Mouse (Mus musculus) cerebellum, postnatal 36 days (tissue): Measurements from ENCODE around the gene Zfp637.
"Not testable (repeated sequence)": the region's sequence is repeated elsewhere in the genome, so short reads cannot be mapped to it uniquely, and the experiment has no call there.

Experiments used
- DNase-seq, 2 experiments: peaks; one replicate each; pipeline ENCODE4 v3.0.0; 2021 to 2022; ENCODE audit warnings: mixed read lengths in 2 of 2

Zfp637 gene

GRCm38 (mm10) chr6:117840686-117841510 lies at the start of gene Zfp637:
Zfp637 (plus strand) TSS chr6:117841180.
- DNase-seq = peak; percentile 90 to 93

DNA sequence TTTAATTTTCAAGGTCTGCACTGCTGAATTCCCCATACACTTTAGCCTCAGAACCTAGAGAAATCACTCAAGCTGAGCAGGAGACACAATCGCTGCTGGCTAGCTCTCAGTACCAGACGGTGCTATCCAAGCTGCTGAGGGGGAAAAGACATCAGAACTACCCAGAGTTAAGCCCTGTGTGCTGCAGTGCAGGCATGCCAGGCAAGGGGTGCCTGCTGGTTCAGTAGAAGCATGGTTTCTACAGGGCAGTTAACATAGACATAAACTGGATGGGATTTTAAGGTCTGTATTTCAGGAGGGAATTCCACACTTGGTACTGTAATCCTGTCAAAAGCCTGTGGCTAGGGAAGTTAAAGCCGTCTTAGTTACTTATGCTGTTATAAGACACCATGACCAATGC lies 45.7 kb upstream of the Zfp637 start:
- DNase-seq = no peak

DNA sequence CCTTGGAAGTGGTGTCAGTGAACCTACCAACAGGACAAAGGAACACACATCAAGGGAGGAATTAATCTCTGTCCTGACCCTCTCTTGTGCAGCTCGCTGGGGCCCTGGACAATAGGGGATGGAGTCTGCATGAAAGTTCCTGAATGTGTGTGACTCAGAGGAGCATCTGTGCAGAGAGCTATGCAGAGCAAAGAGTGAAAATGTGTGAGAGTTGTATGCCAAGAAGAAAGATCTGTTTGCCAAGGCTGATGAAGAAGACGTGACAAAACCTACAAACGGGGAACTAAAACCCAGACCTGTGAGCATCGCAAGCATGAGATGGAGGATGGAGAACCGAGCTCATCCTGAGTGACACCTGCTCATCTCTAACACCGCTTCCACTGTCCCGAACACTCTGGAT lies 40.2 kb upstream of the Zfp637 start:
- no peak for DNase-seq

- peak; percentile 11 to 12 for DNase-seq
Observed at GRCm38 (mm10) chr6:117801801-117802200, 39.2 kb upstream of the Zfp637 start.

DNA sequence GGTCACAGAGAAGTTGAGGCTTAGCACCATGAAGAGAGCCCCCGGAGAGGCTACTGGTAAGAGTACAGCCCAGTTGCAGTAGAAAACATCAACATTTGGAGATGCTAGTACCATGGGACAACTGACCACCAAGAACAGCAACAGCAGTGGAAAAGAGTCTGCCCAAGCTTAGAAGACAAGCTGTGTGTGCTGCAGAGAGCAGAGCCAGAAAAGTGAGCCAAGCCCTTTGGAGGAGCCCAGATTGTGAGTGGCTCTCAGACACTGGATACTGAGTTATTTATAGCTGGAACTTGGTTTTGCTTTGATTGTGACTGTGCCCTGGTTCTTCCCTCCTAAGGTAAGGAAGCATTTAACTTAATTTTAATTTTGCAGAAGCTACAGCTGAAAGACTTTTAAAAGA lies 33.2 kb upstream of the Zfp637 start:
- no peak for DNase-seq

DNA sequence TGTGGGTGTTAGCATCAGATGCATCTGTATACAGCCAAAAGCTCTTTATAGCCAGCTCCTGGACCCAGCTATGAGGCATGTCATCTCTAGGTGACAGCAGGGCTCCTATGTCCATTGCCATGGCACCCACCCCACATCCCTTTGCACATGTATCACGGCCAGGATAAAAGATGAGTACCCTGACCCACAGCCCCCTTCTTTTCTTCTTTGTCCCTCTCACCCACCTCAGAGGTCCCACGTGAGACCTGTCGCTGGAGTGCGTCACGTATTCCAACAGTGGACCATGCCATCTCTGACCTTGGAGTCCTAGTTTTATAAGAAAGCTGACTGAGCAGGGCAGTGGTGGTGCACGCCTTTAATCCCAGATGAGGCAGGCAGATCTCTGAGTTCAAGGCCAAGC lies 31.2 kb upstream of the Zfp637 start:
- DNase-seq = no peak

- DNase-seq = no peak
Observed at GRCm38 (mm10) chr6:117810717-117811116, 30.3 kb upstream of the Zfp637 start.

GRCm38 (mm10) chr6:117811256-117811655 lies 29.7 kb upstream of the Zfp637 start:
- no peak for DNase-seq

- DNase-seq = no peak
Observed at GRCm38 (mm10) chr6:117814681-117815080, 26.3 kb upstream of the Zfp637 start.

DNA sequence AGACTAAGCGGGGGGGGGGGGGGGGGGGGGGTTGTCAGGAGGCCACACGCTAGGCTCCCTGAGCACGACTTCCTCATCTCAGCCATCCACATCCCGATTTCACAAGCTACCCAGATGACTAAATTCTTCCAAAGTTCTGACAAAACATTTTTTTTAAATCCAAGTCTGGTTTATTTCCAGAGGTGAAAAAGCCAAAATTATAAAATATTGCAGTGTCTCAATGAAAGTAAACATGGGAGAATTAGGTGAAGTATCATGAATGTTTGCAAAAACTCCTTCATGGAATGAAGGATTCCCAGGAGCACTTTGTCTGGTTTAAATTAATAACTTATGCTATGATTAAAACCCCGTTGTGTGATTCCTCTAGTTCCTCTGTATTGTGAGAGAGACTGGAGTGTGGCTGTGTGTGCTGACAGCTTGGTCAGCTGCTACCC lies 23.9 kb upstream of the Zfp637 start:
- DNase-seq = no peak

DNA sequence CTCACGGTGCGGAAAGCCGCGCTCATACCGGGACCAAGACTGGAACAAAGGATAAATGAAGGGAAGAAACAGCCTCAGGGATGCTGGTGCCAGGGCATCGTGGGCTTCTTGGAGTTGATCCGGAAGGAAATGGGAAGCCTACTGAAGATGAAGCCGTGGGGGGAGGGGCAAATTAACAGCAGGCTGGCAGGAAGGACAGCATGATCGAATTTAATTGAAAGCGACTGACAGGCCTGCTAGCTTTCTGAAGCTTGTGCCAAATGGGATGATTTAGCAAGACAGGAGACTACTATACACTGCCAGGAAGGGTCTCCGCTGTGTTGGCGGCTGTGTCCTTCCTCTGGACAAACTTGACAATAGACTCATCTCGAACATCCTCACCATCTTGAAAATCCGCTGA lies 20.7 kb upstream of the Zfp637 start:
- DNase-seq = no peak

DNA sequence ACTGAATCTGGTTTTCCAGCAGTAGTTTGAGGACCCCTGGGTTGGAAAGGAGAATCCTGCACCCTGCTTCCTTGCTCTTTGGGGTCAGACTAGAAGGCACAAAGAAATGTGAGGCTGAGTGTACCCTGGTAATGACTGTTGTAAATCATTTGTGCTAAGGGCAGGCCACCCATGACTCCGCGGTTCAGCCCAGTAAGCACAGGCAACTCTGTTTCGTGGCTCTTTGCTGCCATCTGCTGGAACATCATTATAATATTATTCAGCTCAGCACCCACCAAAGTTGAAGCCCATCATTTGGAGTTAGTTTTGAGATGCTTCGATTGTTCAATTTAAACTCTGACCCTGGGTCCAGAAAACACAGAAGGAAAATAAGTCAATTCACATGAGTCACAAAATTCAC lies 15.6 kb upstream of the Zfp637 start:
- DNase-seq = peak; percentile 69 to 73

DNA sequence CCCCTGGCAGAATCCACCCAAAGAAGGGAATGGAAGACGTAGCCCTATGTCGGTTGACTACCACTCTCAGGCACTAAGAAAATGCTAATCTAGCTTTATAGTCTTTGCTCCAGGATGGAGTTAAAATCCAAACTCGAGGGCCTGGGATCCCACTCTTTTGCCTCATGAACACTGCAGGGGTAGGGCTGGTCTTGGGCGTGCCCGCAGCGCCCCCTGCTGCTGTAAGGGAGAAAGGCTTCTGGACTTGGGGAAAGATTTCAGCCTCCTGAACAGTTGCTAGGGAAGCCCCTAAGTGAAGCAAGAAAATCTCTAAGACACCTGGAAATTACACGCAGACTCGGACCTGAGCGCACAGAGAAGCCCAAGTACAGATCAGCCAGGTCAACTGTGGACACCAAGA lies 12.7 kb upstream of the Zfp637 start:
- peak; percentile 52 to 53 for DNase-seq

- DNase-seq = no peak
Observed at GRCm38 (mm10) chr6:117841511-117841955, 553 bp downstream of the Zfp637 start.

DNA sequence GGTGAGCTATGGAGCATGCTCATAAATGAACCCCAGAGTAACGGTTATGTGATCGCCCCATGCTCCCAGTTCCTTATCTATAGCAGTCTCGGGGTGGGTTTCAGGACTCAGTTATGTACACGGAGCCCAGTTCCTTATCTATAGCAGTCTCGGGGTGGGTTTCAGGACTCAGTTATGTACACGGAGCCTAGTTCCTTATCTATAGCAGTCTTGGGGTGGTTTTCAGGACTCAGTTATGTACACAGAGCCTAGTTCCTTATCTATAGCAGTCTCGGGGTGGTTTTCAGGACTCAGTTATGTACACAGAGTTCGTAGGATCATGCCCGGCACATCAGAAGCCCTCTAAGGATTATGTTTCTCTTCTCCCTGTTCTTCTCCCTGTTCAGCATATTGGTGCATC lies 3.6 kb downstream of the Zfp637 start:
- no peak for DNase-seq

DNA sequence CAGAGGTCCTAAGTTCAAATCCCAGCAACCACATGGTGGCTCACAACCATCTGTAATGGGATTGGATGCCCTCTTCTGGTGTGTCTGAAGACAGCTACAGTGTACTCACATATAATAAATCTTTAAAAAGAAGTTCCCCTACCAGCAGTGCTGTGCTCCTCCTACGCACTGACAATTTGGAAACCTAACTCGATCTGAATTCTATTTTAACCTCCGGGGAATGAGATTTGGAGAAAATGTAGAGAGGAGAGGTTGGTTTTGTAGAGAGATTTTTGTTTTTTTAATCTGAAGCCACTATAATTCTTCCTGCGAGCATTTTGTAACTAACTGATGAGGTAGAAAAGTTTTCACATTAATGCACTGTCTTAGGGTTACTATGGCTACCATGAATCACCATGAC lies 5.7 kb downstream of the Zfp637 start:
- not testable (repeated sequence) for DNase-seq

DNA sequence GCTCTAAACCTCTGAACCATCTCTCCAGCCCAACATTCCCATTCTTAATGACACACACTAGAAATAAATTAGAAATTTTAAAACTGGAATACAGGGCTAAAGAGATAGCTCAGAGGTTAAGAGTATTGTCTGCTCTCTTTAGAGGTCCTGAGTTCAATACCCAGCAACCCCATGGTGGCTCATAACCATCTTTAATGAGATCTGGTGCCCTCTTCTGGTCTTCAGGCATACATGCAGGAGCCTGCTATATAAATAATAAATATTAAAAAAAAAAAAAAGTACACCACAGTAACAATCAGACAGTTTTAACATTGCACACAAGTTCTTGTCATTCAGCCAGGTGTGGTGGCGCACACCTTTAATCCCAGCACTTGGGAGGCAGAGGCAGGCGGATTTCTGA lies 6.8 kb downstream of the Zfp637 start:
- DNase-seq = no peak

- DNase-seq = no peak
Observed at GRCm38 (mm10) chr6:117848577-117848976, 7.6 kb downstream of the Zfp637 start.

GRCm38 (mm10) chr6:117851747-117852146 lies 10.8 kb downstream of the Zfp637 start:
- DNase-seq = no peak

GRCm38 (mm10) chr6:117857990-117858389 lies 17.0 kb downstream of the Zfp637 start:
- DNase-seq = no peak

- DNase-seq = no peak
Observed at GRCm38 (mm10) chr6:117861848-117862247, 20.9 kb downstream of the Zfp637 start, which contains the start of gene Zfp239. Zfp239 (plus strand) TSS chr6:117862100.

GRCm38 (mm10) chr6:117862465-117862864 lies 21.5 kb downstream of the Zfp637 start:
- no peak for DNase-seq

- peak; percentile 71 to 72 for DNase-seq
Observed at GRCm38 (mm10) chr6:117862899-117863620, 22.1 kb downstream of the Zfp637 start.

DNA sequence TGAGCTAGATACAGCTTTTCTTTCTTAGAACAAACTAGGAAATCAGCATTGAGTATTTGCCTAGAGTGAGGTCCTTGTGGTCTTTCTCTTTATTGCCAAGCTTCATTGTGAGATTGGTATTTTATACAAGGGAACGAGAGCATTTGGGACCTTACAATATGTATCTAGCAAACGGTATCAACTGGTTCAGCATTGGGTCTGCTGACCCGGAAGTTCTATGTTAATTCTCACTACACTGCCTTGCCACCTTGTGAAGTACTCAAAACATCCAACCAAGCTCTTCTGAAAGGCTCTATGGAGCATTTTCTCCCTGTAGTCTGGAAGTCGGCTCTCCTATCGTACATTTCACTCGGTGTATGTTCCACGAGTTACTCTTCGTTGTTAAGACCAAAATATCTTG lies 22.8 kb downstream of the Zfp637 start:
- DNase-seq = no peak
